Mouse (Mus musculus): ENCODE results near the gene Klf4. TPM values are rescaled to one million over a fixed set of nuclear protein-coding genes. Genes with fewer than 3 reads are reported as not detected.

The Klf4 gene
- polyA plus RNA-seq, 1 experiment from 2014 or later, result 1.1 TPM

DNA sequence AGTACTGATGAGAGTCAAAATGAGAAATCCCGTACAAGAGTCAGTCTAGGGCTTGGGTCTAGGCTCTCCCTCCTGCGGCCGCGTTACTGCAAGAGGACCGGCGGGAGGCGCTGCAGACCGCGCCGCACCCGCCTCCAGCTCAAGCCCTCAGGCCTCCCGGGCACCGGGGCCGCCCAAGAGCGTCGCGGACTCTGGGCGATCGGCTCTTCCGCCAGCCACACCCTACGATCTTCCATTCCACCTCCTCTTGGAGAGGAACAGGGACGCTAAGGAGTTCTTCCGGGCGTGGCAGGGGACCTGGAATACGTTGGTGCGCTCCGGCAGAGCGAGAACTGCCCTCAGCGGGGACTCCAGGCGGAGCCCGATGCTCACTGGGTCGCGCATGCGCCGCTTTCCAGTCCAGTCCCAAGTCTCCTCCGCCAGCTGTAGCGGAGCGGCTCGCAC lies 17.5 kb downstream of the Klf4 start:
- Histone ChIP-seq H3K4me1 (replicated peaks) (peaks cover 10% of the 10 kb centered on the region), H3K36me3 (no peaks in the 10 kb centered on the region), H3K27me3 (ENCODE audit: insufficient read depth, poor library complexity, severe bottlenecking) (peaks cover 24% of the 10 kb centered on the region), H3K27ac (peak overlapping the region; percentile 91), H3K4me3 (peak overlapping the region; percentile 63), H3K9me3 (no peaks in the 10 kb centered on the region)
- WGBS, result under 1% methylated on average over 39 of the region's 39 CpGs
- peak; percentile 85 for DNase-seq (ENCODE audit: low spot score)

DNA sequence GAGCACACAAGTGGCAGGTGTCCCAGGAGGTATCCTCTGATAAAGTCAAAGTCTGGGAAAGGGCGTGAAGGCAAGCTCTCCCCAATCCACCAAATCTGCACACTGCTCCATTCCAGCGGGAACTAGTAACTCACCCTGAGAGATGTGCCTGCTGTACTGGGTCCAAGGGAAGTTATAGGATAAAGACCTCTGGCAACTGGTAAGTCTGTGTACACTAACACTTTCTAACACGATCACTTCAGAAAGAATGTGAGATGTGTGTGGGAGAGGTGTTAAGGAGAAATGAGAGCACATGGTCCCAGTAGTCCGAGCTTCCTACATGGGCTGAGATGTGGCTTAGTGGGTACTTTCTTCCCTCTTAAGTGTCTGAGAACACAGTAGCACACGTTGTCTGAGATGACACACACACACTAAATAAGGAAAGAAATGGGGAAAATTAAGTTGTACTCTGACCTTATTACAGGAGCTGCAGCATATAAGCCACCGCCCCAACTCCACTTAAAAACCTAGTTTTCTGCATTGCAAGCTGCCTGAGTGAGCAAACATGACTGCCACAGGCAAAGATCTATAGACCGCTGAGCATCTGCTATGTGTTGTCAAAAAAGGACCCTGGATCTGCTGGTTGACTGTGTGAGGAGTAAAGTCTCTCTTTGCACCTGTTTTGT lies 18.5 kb downstream of the Klf4 start:
- WGBS, result 86% methylated on average over 7 of the region's 7 CpGs
- H3K9me3 ChIP-seq, result no peaks in the 10 kb centered on the region
- DNase-seq (ENCODE audit: low spot score), result no peak
- H3K4me1 ChIP-seq (replicated peaks), result peaks cover 10% of the 10 kb centered on the region
- no peaks in the 10 kb centered on the region for H3K36me3 ChIP-seq
- no peak overlapping the region for H3K4me3 ChIP-seq
- H3K27ac ChIP-seq, result no peak overlapping the region
- peaks cover 24% of the 10 kb centered on the region for H3K27me3 ChIP-seq (ENCODE audit: insufficient read depth, poor library complexity, severe bottlenecking)

DNA sequence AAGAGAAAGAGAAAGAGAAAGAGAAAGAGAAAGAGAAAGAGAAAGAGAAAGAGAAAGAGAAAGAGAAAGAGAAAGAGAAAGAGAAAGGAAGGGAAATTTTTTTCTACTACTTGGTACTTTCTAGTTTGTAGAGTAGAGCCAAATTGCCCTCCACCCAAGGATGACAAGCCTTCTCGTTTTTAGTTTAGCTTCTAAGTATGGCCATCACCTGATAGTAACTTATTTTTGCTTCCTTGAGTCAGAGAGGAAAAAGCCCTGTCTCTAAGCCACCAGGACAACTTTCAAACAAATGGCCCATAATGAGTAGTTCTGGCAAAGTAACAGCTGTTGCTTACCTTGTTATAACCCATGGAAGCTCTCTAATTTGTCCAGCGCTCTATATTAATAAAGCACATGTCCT lies 20.9 kb downstream of the Klf4 start:
- H3K4me1 ChIP-seq (replicated peaks), result peaks cover 10% of the 10 kb centered on the region
- WGBS, result 81% methylated on average over 2 of the region's 2 CpGs
- no peak for DNase-seq (ENCODE audit: low spot score)
- no peaks in the 10 kb centered on the region for H3K36me3 ChIP-seq
- H3K27me3 ChIP-seq (ENCODE audit: insufficient read depth, poor library complexity, severe bottlenecking), result peaks cover 22% of the 10 kb centered on the region
- H3K27ac ChIP-seq, result no peak overlapping the region
- no peaks in the 10 kb centered on the region for H3K9me3 ChIP-seq
- H3K4me3 ChIP-seq, result no peak overlapping the region

DNA sequence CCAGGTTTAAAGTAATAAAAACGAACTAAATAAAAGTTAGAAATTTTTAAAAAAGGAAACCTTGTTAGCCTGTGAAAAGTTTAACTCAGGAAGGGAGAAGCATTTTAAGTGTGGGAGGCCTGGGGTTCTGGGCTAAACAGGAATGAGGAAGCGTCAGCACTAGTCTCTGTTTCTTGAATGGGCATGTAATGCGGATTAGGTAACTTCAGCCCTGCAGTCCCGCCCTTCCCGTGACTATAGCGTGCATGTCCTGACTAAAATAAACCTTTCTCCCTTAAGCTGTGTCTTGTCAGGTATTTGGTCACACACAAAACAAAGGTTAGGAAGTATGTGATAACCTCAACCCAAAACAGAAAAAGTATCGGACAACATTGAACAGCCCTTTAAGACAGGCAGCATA lies 23.6 kb downstream of the Klf4 start:
- no peaks in the 10 kb centered on the region for H3K4me1 ChIP-seq (replicated peaks)
- H3K4me3 ChIP-seq, result no peak overlapping the region
- no peaks in the 10 kb centered on the region for H3K9me3 ChIP-seq
- H3K27ac ChIP-seq, result no peak overlapping the region
- peaks cover 4% of the 10 kb centered on the region for H3K27me3 ChIP-seq (ENCODE audit: insufficient read depth, poor library complexity, severe bottlenecking)
- WGBS, result 88% methylated on average over 7 of the region's 7 CpGs
- no peak for DNase-seq (ENCODE audit: low spot score)
- no peaks in the 10 kb centered on the region for H3K36me3 ChIP-seq

DNA sequence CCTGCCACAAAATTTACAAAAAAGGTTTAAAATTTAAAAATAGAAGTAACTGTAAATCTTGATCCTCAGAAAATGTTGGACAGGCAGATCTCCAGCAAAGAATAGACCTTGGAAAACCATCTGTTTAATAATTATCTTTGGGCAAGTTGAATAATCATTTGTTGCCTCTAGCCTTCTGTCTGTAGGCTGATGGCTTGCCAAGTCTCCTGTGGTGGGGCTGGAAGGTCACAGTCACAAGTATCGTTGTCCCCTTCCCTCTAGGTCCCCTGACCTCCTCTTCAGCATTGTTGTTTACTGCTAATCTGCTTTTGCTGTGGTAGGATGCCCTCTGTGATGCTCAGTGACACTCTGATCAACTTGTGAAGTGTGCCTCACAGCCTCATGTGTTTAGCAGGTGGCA lies 33.6 kb downstream of the Klf4 start:
- Histone ChIP-seq H3K4me3 (no peak overlapping the region), H3K36me3 (no peaks in the 10 kb centered on the region), H3K4me1 (replicated peaks) (no peaks in the 10 kb centered on the region), H3K9me3 (no peaks in the 10 kb centered on the region), H3K27ac (no peak overlapping the region), H3K27me3 (ENCODE audit: insufficient read depth, poor library complexity, severe bottlenecking) (no peaks in the 10 kb centered on the region)
- WGBS, result 64% methylated on average over 1 of the region's 1 CpGs
- DNase-seq (ENCODE audit: low spot score), result no peak

DNA sequence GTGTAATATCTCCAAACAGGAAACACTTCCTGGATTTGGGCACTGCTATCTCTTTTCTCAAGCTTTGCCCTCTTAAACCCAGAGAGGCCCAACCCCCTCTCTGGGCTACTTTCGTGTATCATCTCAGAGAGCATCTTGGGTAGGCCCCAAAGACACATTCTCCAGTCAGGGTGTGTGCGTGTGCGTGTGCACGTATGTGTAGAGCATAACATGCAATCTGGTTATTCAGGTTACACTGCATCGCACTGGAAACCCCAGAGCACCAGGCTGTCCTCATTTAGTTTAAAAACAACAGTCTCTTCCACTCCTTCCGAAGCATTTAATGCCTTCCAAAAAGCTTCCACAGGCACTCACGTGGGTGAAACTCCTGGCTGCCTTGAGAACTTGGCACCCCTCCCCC lies 35.9 kb downstream of the Klf4 start:
- no peak overlapping the region for H3K4me3 ChIP-seq
- no peak for DNase-seq (ENCODE audit: low spot score)
- H3K9me3 ChIP-seq, result no peaks in the 10 kb centered on the region
- H3K36me3 ChIP-seq, result no peaks in the 10 kb centered on the region
- H3K27ac ChIP-seq, result no peak overlapping the region
- 82% methylated on average over 7 of the region's 7 CpGs for WGBS
- H3K27me3 ChIP-seq (ENCODE audit: insufficient read depth, poor library complexity, severe bottlenecking), result no peaks in the 10 kb centered on the region
- no peaks in the 10 kb centered on the region for H3K4me1 ChIP-seq (replicated peaks)

DNA sequence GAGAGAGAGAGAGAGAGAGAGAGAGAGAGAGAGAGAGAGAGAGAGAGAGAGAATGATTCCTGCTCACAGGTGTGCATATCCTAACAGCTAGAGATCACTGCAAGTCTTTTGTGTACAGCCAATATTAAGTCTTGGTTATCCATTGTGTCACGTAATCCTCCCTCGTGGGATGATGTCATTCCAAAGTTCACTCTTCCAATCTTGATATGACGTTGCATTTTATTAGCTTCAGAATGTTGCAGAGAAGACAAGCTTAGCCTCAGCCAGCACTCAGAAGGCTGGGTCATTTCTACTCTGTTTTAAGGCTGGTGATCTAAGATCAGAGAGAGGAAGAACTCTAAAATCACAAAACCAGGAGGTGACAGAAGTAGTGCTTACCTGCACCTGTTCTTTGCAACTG lies 39.0 kb downstream of the Klf4 start:
- Histone ChIP-seq H3K4me1 (replicated peaks) (no peaks in the 10 kb centered on the region), H3K4me3 (no peak overlapping the region)
- 93% methylated on average over 3 of the region's 3 CpGs for WGBS

DNA sequence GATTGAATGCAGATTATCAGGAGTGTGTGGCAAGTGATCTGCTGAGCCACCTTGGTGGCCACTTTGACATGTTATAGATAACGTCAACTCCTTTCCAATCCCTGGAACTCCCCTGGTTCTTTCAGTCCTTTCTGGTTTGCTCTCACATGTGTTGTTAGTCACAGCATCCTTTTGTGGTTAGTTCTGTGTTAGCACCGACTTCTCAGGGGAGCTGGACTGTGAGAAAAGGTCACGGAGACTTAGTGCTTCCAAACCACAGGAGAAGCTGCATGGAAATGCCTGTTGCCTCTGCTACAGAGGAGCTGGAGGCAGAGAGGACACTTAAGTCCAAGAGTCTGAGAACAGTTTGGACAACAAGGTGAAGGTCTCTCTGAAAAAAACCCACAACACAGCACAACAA lies 42.9 kb downstream of the Klf4 start:
- Histone ChIP-seq H3K4me3 (no peak overlapping the region), H3K9me3 (no peaks in the 10 kb centered on the region), H3K27ac (no peak overlapping the region), H3K36me3 (no peaks in the 10 kb centered on the region), H3K4me1 (replicated peaks) (no peaks in the 10 kb centered on the region), H3K27me3 (ENCODE audit: insufficient read depth, poor library complexity, severe bottlenecking) (no peaks in the 10 kb centered on the region)
- DNase-seq (ENCODE audit: low spot score), result no peak
- WGBS, result 75% methylated on average over 3 of the region's 3 CpGs

More for the DNA sequence above, 39.0 kb downstream of the Klf4 start:
- no peak overlapping the region for H3K27ac ChIP-seq
- no peaks in the 10 kb centered on the region for H3K27me3 ChIP-seq (ENCODE audit: insufficient read depth, poor library complexity, severe bottlenecking)
- no peaks in the 10 kb centered on the region for H3K9me3 ChIP-seq
- no peak for DNase-seq (ENCODE audit: low spot score)
- H3K36me3 ChIP-seq, result no peaks in the 10 kb centered on the region

DNA sequence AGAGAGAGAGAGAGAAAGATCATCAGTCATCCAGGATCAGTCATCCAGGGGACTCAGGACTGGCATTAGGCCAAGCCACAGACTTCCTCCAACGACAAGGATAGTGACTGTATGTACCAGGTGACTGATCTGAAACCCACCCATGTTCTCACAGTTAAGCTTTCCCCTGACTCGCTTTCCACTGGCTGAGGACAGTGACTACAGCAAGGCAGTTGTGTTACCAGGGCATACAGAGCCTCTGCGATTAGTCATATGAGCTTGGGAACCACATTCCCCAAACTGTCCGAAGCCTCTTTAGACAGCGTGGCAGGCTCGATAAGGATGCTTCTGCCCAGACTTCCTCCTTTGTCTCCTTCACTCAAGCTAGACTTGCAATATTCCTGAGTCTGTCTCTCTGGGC lies 43.7 kb downstream of the Klf4 start:
- no peaks in the 10 kb centered on the region for H3K27me3 ChIP-seq (ENCODE audit: insufficient read depth, poor library complexity, severe bottlenecking)
- no peaks in the 10 kb centered on the region for H3K9me3 ChIP-seq
- no peaks in the 10 kb centered on the region for H3K36me3 ChIP-seq
- 88% methylated on average over 6 of the region's 6 CpGs for WGBS
- no peak for DNase-seq (ENCODE audit: low spot score)
- no peak overlapping the region for H3K27ac ChIP-seq
- no peak overlapping the region for H3K4me3 ChIP-seq
- H3K4me1 ChIP-seq (replicated peaks), result no peaks in the 10 kb centered on the region

DNA sequence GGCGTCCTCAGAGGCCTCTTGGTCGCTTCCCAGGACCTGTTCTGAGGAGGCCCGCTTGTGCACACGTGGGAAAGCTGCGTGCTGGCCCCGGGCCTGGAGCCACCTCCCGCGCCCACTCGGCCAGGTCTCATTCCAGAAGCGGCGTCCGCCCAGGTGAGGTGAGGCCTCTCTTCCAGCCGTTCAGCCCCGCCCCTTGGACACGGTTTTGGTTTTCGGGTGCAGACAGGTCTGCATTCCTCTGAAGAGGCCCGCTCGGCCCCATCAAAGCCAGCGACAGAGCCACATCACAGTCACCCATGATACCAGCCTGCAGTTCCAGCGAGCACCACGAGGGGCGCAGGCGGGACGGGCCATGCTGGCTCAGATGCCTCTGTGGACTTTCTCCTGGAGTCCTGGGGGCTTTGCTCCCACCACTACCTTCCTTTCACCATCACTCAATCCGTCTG lies 51.9 kb downstream of the Klf4 start:
- Histone ChIP-seq H3K27me3 (ENCODE audit: insufficient read depth, poor library complexity, severe bottlenecking) (no peaks in the 10 kb centered on the region), H3K4me3 (peak overlapping the region; percentile 43), H3K36me3 (no peaks in the 10 kb centered on the region), H3K9me3 (no peaks in the 10 kb centered on the region), H3K4me1 (replicated peaks) (peaks cover 8% of the 10 kb centered on the region), H3K27ac (peak overlapping the region; percentile 77)
- peak; percentile 88 for DNase-seq (ENCODE audit: low spot score)
- WGBS, result 19% methylated on average over 25 of the region's 25 CpGs

DNA sequence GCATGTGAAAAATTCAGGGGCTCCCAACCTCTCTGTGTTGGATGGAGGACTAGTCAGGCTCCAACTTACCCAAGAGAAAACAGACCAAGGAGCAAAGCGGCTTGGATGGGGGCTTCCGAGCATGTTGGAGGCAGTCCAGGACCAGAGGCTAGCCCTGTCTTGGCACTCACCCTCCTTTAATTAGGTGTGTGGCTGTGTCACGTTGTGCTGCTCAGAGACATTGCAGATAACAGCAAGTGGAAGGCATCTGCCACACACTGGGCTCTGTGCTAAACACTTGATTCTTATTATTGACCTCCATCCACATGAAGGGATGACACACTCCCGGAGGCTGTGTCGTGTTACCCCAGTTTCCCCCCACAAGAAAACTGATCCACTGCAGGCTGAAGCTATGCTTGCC lies 53.9 kb downstream of the Klf4 start:
- DNase-seq (ENCODE audit: low spot score), result no peak
- WGBS, result 74% methylated on average over 5 of the region's 5 CpGs
- peaks cover 8% of the 10 kb centered on the region for H3K4me1 ChIP-seq (replicated peaks)
- no peak overlapping the region for H3K4me3 ChIP-seq
- H3K27ac ChIP-seq, result no peak overlapping the region
- H3K9me3 ChIP-seq, result no peaks in the 10 kb centered on the region
- no peaks in the 10 kb centered on the region for H3K27me3 ChIP-seq (ENCODE audit: insufficient read depth, poor library complexity, severe bottlenecking)
- H3K36me3 ChIP-seq, result no peaks in the 10 kb centered on the region

DNA sequence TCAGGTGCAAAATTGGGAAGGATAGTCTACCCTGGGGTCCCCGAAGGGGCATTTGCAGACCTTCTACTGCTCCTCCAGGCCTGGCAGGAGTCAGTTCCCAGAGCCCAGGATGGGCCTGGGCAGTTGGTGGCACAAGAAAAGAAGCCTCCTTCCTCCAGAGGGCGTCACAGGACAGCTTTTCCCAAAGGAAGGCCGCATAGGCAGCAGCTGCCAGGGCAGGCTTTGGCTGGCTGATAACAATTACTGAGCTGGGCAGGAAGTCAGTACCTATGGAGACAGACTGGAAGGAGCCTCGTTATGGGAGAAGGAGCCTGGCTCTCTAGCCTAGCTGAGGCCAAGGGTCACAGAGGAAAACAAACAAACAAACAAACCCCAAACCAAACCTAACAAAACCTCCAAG lies 54.3 kb downstream of the Klf4 start:
- H3K4me1 ChIP-seq (replicated peaks), result peaks cover 8% of the 10 kb centered on the region
- DNase-seq (ENCODE audit: low spot score), result peak; percentile 36
- H3K9me3 ChIP-seq, result no peaks in the 10 kb centered on the region
- no peak overlapping the region for H3K27ac ChIP-seq
- WGBS, result 27% methylated on average over 4 of the region's 4 CpGs
- no peak overlapping the region for H3K4me3 ChIP-seq
- H3K36me3 ChIP-seq, result no peaks in the 10 kb centered on the region
- no peaks in the 10 kb centered on the region for H3K27me3 ChIP-seq (ENCODE audit: insufficient read depth, poor library complexity, severe bottlenecking)

DNA sequence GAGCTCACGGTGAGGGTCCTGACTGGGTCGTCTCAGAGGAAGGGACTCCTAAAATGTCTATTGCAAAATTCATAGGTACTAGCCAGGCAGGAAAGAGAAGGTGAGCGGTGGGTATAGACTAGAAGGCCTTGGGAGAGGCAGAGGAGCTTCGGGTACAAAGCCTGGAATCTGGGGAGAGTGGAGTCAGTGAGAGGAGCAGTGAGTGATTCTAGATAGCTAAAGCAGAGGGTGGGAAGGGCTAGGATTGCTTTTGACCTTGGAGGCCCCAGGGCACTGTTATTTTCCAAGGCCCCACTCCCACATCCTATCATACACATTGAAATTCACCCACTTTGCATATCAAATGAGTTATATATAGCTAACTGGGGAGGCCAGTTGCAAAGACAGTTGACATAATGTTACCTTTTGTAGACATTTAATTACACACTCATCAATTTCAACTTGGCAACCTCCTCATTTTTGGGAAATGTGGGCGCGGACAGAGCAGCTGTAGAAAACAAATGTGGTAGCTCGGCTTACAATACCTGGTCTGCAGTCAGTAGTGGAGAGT lies 55.0 kb downstream of the Klf4 start:
- WGBS, result 89% methylated on average over 7 of the region's 7 CpGs
- H3K27me3 ChIP-seq (ENCODE audit: insufficient read depth, poor library complexity, severe bottlenecking), result no peaks in the 10 kb centered on the region
- no peak overlapping the region for H3K4me3 ChIP-seq
- no peak overlapping the region for H3K27ac ChIP-seq
- no peak for DNase-seq (ENCODE audit: low spot score)
- no peaks in the 10 kb centered on the region for H3K36me3 ChIP-seq
- H3K9me3 ChIP-seq, result no peaks in the 10 kb centered on the region
- H3K4me1 ChIP-seq (replicated peaks), result peaks cover 8% of the 10 kb centered on the region

Data from hindbrain, embryonic 10.5 days (tissue).